ENCODE assay signal across 28 mouse cellular contexts in the genomic region with DNA sequence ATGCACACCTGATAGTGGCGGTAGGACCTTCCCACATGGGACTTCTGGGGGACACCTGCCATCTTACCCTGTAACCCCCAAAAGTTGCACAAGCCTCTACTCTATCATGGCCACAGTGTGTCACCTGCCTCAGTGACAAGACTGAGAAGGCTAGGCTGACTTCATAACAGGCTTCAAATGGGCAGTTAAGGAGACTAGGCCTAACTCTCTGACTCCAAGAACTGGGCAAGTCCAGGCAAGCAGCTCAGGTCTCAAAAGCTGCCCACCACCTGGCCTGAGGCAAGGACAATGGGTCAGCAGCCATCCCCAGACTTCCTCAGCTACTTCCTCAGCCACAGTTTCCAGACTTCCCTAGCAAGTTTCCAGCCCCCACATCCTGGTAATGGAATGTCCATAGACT. TPM values are rescaled to one million over a fixed set of nuclear protein-coding genes. Genes with fewer than 3 reads are reported as not detected.
"Had no signal": no experiment of that assay in that cellular context is flagged by ENCODE, and none has a peak within 500 bp of the region (broad histone marks: within the 10 kb centered on the region; RNA-seq: fewer than 3 reads in every experiment).

No protein-coding gene starts in this region.

- H3K9me3 ChIP-seq: embryonic facial prominence, embryonic 10.5 days; embryonic facial prominence, embryonic 12.5 days; embryonic facial prominence, embryonic 13.5 days; embryonic facial prominence, embryonic 15.5 days; forebrain, embryonic 10.5 days; forebrain, embryonic 12.5 days; forebrain, embryonic 13.5 days; forebrain, embryonic 15.5 days had no signal

- ATAC-seq: forebrain, embryonic 13.5 days; forebrain, embryonic 14.5 days; forebrain, embryonic 15.5 days; forebrain, embryonic 16.5 days; forebrain, postnatal 0 days had no signal

- H3K36me3 ChIP-seq: embryonic facial prominence, embryonic 10.5 days; embryonic facial prominence, embryonic 15.5 days; forebrain, embryonic 10.5 days; forebrain, embryonic 15.5 days had no signal

- H3K27me3 ChIP-seq: embryonic facial prominence, embryonic 12.5 days; embryonic facial prominence, embryonic 13.5 days; embryonic facial prominence, embryonic 15.5 days; forebrain, embryonic 15.5 days had no signal

- DNase-seq: cerebellum, adult 9-11 months; cerebellum, postnatal 10 days; cerebellum, postnatal 14 days; cerebellum, postnatal 25 days; cerebellum, postnatal 36 days; embryo, embryonic 11 days; forebrain, postnatal 0 days; gastrocnemius, adult 2 months; gastrocnemius, postnatal 10 days; gastrocnemius, postnatal 14 days; gastrocnemius, postnatal 25 days; gastrocnemius, postnatal 36 days; heart, adult 11 months; heart, adult 18-20 months; heart, adult 2 months had no signal

- H3K27ac ChIP-seq: embryonic facial prominence, embryonic 10.5 days; embryonic facial prominence, embryonic 12.5 days; embryonic facial prominence, embryonic 13.5 days; embryonic facial prominence, embryonic 15.5 days; forebrain, embryonic 10.5 days; forebrain, embryonic 12.5 days; forebrain, embryonic 13.5 days; forebrain, embryonic 15.5 days; gastrocnemius, adult 2 months; heart, adult 2 months had no signal

- H3K9ac ChIP-seq: embryonic facial prominence, embryonic 12.5 days; embryonic facial prominence, embryonic 13.5 days; embryonic facial prominence, embryonic 15.5 days; forebrain, embryonic 12.5 days; forebrain, embryonic 13.5 days; forebrain, embryonic 15.5 days; forebrain, postnatal 0 days had no signal

- H3K4me1 ChIP-seq: embryonic facial prominence, embryonic 13.5 days; embryonic facial prominence, embryonic 15.5 days had no signal

- H3K4me2 ChIP-seq: embryonic facial prominence, embryonic 12.5 days; embryonic facial prominence, embryonic 13.5 days; embryonic facial prominence, embryonic 15.5 days; forebrain, embryonic 12.5 days; forebrain, embryonic 13.5 days; forebrain, embryonic 15.5 days had no signal

- H3K4me3 ChIP-seq: embryonic facial prominence, embryonic 10.5 days; embryonic facial prominence, embryonic 12.5 days; embryonic facial prominence, embryonic 13.5 days; embryonic facial prominence, embryonic 15.5 days; erythroblast, embryonic 14.5 days; forebrain, embryonic 10.5 days; forebrain, embryonic 12.5 days; forebrain, embryonic 13.5 days; forebrain, embryonic 15.5 days; gastrocnemius, adult 2 months; heart, adult 2 months had no signal

RNA-seq across cellular contexts. Expression of a gene that starts 39.4 kb away (rescaled TPM):
- total RNA-seq: common myeloid progenitor, adult 5-6 weeks; granulocyte monocyte progenitor cell, adult 5-6 weeks had no signal
